Mouse (Mus musculus): ENCODE data around the gene Usp22. TPM values are rescaled to one million over a fixed set of nuclear protein-coding genes. Genes with fewer than 3 reads are reported as not detected.
"Not testable (repeated sequence)": the region's sequence is repeated elsewhere in the genome, so short reads cannot be mapped to it uniquely, and the experiment has no call there.

Gene Usp22
- polyA plus RNA-seq, 1 experiment from 2014 or later, result 60.7 TPM

DNA sequence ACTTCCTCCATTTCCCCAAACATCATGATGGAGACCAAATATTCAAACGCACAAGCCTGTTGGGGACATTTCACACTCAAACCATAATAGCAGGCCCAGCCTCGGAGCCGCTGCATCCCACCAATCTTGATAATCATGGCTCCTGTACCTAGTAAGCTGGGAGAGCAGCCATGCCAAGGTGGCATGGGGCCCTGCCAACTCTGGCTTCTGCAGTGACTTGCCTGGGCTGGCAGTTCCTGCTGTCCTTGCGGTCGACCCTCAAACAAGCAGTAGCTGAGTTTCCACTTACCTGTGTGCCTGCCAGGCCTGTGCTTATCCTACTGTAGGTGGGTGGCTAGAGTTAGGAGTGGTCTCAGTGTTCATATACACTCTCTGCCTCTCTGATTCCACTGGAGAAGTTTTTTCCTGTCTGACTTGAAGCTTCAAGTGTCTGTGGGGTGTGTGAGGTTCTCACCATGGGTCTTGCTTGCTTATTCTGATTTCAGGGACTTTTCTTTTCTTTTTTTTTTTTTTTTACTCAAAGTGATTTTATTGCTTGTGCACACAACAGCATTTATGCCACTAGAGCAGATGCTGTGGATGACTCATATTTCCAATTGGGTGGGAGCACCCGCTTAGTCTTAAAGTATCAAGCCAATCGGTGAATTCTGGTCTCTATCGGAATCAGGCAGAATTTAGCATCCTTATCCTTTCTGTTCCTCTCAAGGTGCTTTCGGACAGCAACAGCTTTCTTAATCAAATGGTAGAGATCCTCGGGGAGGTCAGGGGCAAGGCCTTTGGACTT lies 30.5 kb upstream of the Usp22 start:
- H3K4me3 ChIP-seq, result no peak overlapping the region
- ATAC-seq (replicated peaks; ENCODE audit: insufficient number of reproducible peaks, insufficient read depth, low FRiP score, low read depth), result no peak
- peaks cover 25% of the 10 kb centered on the region for H3K4me1 ChIP-seq (replicated peaks)
- H3K9me3 ChIP-seq (replicated peaks), result no peaks in the 10 kb centered on the region
- H3K9ac ChIP-seq, result no peak overlapping the region
- peaks cover 10% of the 10 kb centered on the region for H3K27me3 ChIP-seq
- no peak overlapping the region for H3K27ac ChIP-seq
- WGBS, result 83% methylated on average over 10 of the region's 10 CpGs
- H3K36me3 ChIP-seq, result no peaks in the 10 kb centered on the region
- H3K4me2 ChIP-seq, result no peak overlapping the region

DNA sequence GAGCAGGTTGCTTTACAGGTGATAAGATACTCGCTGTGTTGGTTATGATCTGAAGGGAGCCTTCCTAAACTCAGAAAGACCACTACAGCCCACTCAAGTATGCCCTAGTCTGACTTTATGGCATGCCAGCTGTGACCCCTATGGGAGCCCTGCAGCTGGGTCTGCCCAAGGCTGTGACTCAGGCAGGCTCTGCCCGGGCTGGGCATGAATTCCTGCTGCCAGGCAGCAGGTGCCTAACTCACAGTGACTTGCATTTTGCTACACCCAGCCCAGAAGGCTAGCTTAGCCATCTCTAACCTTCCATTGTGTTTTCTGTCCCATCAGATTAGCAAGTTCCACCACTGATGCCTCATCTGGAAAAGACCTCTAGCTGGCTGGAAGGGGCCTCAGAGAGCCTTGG lies 28.0 kb upstream of the Usp22 start:
- no peak overlapping the region for H3K4me3 ChIP-seq
- no peak overlapping the region for H3K9ac ChIP-seq
- no peaks in the 10 kb centered on the region for H3K27me3 ChIP-seq
- no peak overlapping the region for H3K27ac ChIP-seq
- H3K36me3 ChIP-seq, result no peaks in the 10 kb centered on the region
- 70% methylated on average over 2 of the region's 2 CpGs for whole genome bisulfite sequencing
- H3K4me1 ChIP-seq (replicated peaks), result peaks cover 14% of the 10 kb centered on the region
- ATAC-seq (replicated peaks; ENCODE audit: insufficient number of reproducible peaks, insufficient read depth, low FRiP score, low read depth), result no peak
- H3K4me2 ChIP-seq, result no peak overlapping the region
- H3K9me3 ChIP-seq (replicated peaks), result no peaks in the 10 kb centered on the region

DNA sequence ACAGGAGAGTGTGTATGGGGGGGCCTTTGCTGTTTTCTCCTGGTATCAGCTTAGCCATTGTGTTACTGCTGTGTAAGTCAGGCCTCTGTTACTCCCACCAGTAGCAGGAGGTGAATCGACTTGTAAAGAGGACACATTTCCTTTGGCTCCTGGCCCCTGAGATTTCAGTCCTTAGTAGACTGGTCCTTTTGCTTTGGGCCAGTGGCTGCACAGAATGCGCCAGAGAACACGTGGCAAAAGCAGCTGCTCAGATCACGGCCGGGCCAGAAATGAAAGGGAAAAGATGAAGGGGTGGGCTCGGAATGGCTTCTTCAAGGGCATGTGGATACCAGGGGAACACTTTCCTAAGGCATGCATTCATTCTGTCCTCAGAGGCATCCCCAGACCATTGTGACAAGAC lies 27.3 kb upstream of the Usp22 start:
- no peaks in the 10 kb centered on the region for H3K27me3 ChIP-seq
- 74% methylated on average over 6 of the region's 6 CpGs for WGBS
- peaks cover 8% of the 10 kb centered on the region for H3K4me1 ChIP-seq (replicated peaks)
- no peak overlapping the region for H3K4me3 ChIP-seq
- H3K9me3 ChIP-seq (replicated peaks), result no peaks in the 10 kb centered on the region
- no peak for ATAC-seq (replicated peaks; ENCODE audit: insufficient number of reproducible peaks, insufficient read depth, low FRiP score, low read depth)
- no peak overlapping the region for H3K4me2 ChIP-seq
- no peaks in the 10 kb centered on the region for H3K36me3 ChIP-seq
- no peak overlapping the region for H3K27ac ChIP-seq
- no peak overlapping the region for H3K9ac ChIP-seq

DNA sequence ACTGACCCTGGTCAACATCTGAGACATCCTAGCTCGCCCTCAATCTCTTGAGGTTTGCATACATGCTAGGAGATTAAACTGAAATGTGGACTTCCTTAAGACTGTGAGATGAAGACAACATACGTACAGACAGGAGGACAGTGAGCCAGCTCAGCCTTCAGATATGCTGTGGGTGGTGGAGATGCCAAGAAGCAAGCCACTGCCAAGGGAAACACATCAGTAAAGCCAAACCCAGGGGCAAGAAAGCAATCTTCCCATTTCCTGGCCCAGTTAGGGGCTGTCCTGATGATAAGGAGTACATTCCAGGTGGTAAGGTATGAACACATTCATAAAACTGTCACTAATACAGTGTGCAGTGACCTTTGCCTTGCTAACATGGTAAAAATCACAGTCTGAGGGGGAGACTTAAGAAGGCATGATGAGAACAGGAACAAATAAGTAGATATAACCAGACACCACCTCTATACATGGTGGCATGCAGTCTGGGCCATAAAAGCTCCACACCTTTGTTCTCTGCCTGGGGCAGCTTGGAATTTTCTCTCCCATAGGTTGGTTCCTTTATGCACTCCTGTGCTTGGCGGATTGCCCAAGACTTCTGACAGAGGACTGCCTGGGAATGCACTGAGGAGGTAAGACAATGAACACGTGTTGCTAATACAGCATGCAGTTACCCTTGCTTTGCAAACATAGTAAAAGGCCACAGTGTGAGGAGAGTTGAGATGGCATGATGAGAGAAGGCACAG lies 24.9 kb upstream of the Usp22 start:
- Histone ChIP-seq H3K9ac (no peak overlapping the region), H3K27ac (no peak overlapping the region), H3K9me3 (replicated peaks) (no peaks in the 10 kb centered on the region), H3K27me3 (peaks cover 5% of the 10 kb centered on the region; the same call in 1 of the 2 replicates), H3K4me1 (replicated peaks) (no peaks in the 10 kb centered on the region), H3K4me3 (no peak overlapping the region), H3K4me2 (no peak overlapping the region), H3K36me3 (no peaks in the 10 kb centered on the region)
- ATAC-seq (replicated peaks; ENCODE audit: insufficient number of reproducible peaks, insufficient read depth, low FRiP score, low read depth), result no peak
- WGBS, result 48% methylated on average over 4 of the region's 4 CpGs

DNA sequence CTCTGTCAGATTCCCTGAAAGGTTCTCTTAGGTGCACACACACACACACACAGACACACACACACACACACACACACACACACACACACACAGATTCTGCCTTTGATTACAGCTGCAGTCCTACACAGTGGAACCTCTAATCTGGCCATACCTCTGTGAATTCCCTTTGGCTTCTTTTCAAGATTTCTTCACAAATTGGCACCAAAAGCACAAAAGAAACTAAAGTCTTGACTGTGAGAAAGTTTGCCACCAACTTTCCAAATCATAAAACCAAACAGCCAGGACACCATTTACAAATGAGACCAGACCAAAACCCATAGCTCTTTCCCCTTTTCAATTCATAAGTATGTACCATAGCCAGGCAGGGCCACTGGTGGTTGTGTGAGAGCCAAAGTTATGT lies 23.1 kb upstream of the Usp22 start:
- ATAC-seq (replicated peaks; ENCODE audit: insufficient number of reproducible peaks, insufficient read depth, low FRiP score, low read depth), result no peak
- Histone ChIP-seq H3K27ac (no peak overlapping the region), H3K4me3 (no peak overlapping the region), H3K27me3 (peaks cover 13% of the 10 kb centered on the region), H3K36me3 (no peaks in the 10 kb centered on the region), H3K4me1 (replicated peaks) (no peaks in the 10 kb centered on the region), H3K9me3 (replicated peaks) (no peaks in the 10 kb centered on the region), H3K4me2 (no peak overlapping the region), H3K9ac (no peak overlapping the region)

DNA sequence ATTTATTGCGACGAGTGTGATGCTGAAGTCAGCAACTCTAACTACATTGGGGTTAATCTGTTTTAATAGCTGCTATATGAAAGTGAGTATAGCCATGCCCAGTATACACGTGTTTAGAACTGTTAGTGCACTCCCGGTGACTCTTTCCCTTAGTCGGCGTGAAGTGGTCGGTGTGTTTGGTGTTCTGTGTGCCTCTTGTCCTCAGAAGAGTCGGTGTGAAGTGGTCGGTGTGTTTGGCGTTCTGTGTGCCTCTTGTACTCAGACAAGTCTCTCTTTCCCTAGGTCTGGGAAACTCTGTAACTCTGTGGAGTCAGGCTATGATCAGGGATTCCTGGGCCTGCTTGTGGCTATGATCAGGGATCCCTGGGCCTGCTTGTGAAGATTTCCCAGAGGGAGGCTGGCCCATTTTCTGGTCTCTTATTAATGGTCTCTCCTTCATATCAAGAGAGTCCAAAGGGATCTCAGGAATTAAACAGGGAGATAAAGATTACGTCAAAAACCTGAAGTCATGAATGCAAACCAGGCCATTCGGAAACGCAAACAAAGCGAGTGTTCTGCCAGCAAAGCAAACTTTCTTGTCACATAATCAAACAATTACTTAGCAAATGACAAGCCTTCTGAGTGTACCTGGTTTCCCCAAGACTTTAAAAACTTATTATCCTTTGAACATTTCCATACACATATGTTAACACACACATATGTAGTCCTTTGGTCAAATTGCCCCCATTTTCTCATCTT lies 21.9 kb upstream of the Usp22 start:
- Histone ChIP-seq H3K9ac (no peak overlapping the region), H3K4me1 (replicated peaks) (no peaks in the 10 kb centered on the region), H3K36me3 (no peaks in the 10 kb centered on the region), H3K27ac (no peak overlapping the region), H3K9me3 (replicated peaks) (no peaks in the 10 kb centered on the region), H3K4me3 (no peak overlapping the region), H3K4me2 (no peak overlapping the region), H3K27me3 (peaks cover 13% of the 10 kb centered on the region)
- no peak for ATAC-seq (replicated peaks; ENCODE audit: insufficient number of reproducible peaks, insufficient read depth, low FRiP score, low read depth)
- WGBS, result 78% methylated on average over 14 of the region's 14 CpGs

DNA sequence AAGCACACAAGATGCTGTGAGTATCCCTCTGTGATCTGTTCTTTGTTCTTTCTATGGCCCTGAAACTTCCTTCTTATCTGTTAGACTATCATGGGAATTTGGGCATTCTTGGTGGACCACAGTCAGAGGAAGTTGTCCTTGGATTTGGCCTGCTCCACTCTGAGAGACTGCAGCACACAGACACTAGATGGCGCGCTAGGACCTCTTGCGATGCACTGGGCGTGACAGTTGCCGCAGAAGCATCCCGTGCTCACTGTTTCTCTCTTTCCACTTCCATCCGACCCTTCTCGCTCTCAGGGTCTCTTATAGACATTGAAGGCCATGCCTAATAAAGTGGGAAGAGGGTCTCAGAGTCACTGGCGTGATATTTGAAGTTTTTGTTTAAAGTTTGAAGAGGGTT lies 18.5 kb upstream of the Usp22 start:
- Histone ChIP-seq H3K27me3 (peaks cover 13% of the 10 kb centered on the region), H3K9me3 (replicated peaks) (no peaks in the 10 kb centered on the region), H3K9ac (no peak overlapping the region), H3K4me3 (no peak overlapping the region), H3K36me3 (no peaks in the 10 kb centered on the region), H3K27ac (no peak overlapping the region), H3K4me1 (replicated peaks) (no peaks in the 10 kb centered on the region), H3K4me2 (no peak overlapping the region)
- ATAC-seq (replicated peaks; ENCODE audit: insufficient number of reproducible peaks, insufficient read depth, low FRiP score, low read depth), result no peak
- 4% methylated on average over 9 of the region's 9 CpGs for WGBS

- no peak overlapping the region for H3K4me2 ChIP-seq
- H3K4me1 ChIP-seq (replicated peaks), result no peaks in the 10 kb centered on the region
- 100% methylated on average over 2 of the region's 2 CpGs for WGBS
- no peak overlapping the region for H3K27ac ChIP-seq
- H3K27me3 ChIP-seq, result peaks cover 13% of the 10 kb centered on the region
- H3K4me3 ChIP-seq, result no peak overlapping the region
- ATAC-seq (replicated peaks; ENCODE audit: insufficient number of reproducible peaks, insufficient read depth, low FRiP score, low read depth), result no peak
- no peaks in the 10 kb centered on the region for H3K36me3 ChIP-seq
- H3K9ac ChIP-seq, result no peak overlapping the region
- no peaks in the 10 kb centered on the region for H3K9me3 ChIP-seq (replicated peaks)
Observed at GRCm38 (mm10) chr11:61192779-61193178, 17.9 kb upstream of the Usp22 start.

DNA sequence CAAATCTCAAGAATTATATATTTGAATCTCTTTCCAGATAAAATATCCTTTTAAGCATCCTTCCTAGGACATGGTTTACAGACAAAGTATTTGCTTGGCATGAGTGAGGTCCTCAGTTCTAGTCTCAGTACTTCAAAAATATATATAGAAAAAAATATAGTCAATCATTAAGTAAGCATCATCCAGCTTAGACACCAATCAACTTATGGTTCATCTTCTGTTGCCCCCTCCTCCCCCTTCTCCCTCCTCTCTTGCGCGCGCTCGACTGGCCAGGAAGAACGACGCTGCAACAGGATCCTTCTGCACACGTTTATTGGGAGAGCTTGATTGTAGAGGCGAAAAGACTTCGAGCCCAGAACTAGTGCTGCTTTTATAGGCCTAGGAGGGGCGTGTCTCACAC lies 17.3 kb upstream of the Usp22 start:
- 91% methylated on average over 7 of the region's 10 CpGs for WGBS
- not testable (repeated sequence) for H3K27ac ChIP-seq

DNA sequence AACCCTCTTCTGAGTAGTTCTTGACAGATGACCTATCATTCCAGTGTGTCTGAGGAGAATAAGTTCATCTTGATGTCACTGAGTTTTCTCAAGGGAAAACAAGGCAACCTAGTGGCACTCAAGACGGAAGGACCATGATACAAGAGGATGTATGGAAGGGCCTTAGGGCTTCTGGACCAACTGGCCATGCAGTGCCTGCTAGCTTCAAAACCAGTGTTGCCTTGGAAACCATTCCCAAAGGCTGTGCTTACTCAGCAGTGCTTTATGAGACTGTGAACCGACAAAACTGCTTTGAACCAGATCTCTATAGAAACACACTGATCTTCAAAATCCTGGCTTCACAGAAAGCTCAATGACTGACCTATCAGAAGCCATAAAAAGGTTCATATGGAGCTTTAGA lies 15.9 kb upstream of the Usp22 start:
- H3K4me3 ChIP-seq, result no peak overlapping the region
- no peak for ATAC-seq (replicated peaks; ENCODE audit: insufficient number of reproducible peaks, insufficient read depth, low FRiP score, low read depth)
- peaks cover 13% of the 10 kb centered on the region for H3K27me3 ChIP-seq
- H3K36me3 ChIP-seq, result no peaks in the 10 kb centered on the region
- no peak overlapping the region for H3K4me2 ChIP-seq
- no peaks in the 10 kb centered on the region for H3K9me3 ChIP-seq (replicated peaks)
- no peak overlapping the region for H3K9ac ChIP-seq
- 69% methylated on average over 2 of the region's 2 CpGs for WGBS
- no peaks in the 10 kb centered on the region for H3K4me1 ChIP-seq (replicated peaks)
- H3K27ac ChIP-seq, result no peak overlapping the region

More for the DNA sequence above, 17.3 kb upstream of the Usp22 start:
- H3K4me2 ChIP-seq; H3K36me3 ChIP-seq; H3K4me1 ChIP-seq (replicated peaks); ATAC-seq (replicated peaks; ENCODE audit: insufficient number of reproducible peaks, insufficient read depth, low FRiP score, low read depth); H3K9ac ChIP-seq; H3K9me3 ChIP-seq (replicated peaks); H3K4me3 ChIP-seq: not testable (repeated sequence)
- H3K27me3 ChIP-seq, result peaks cover 13% of the 10 kb centered on the region

- H3K27me3 ChIP-seq, result no peaks in the 10 kb centered on the region
- no peak overlapping the region for H3K27ac ChIP-seq
- ATAC-seq (replicated peaks; ENCODE audit: insufficient number of reproducible peaks, insufficient read depth, low FRiP score, low read depth), result no peak
- H3K36me3 ChIP-seq, result no peaks in the 10 kb centered on the region
- H3K9me3 ChIP-seq (replicated peaks), result no peaks in the 10 kb centered on the region
- H3K4me2 ChIP-seq, result no peak overlapping the region
- WGBS, result 56% methylated on average over 1 of the region's 1 CpGs
- no peaks in the 10 kb centered on the region for H3K4me1 ChIP-seq (replicated peaks)
- no peak overlapping the region for H3K4me3 ChIP-seq
- no peak overlapping the region for H3K9ac ChIP-seq
Observed at GRCm38 (mm10) chr11:61183820-61184219, 9.0 kb upstream of the Usp22 start.

All from heart, embryonic 15.5 days (tissue).